Mouse (Mus musculus): ENCODE results near the gene Map3k19.

DNA sequence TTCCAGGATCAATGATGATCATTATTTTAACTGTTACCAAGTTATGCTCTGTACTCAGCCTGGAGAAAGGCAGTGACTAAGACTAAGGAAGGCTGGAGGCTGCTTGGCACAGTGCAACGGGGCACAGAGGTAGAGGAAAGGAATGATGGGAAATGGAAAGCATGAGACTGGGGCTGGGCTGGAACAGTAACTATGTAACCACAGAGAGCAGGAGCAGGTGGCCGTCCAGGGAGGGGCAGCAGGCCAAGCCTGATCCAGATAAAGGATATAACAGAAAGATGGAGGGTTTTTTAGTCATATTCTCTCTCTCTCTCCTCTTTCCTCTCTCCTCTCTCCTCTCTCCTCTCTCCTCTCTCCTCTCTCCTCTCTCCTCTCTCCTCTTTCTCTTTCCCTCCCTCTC, 21.1 kb downstream of the Map3k19 start:
- TF ChIP-seq CTCF (IDR thresholded peaks at IDR 0.05) (no peak), EP300 (IDR thresholded peaks at IDR 0.05) (no peak)
